Mouse (Mus musculus): ENCODE data around the gene Cd68.

- no peak for TF ChIP-seq POLR2A (IDR thresholded peaks at IDR 0.05; ENCODE audit: borderline replicate concordance, insufficient read depth, low read length)
- peak; percentile 74 for TF ChIP-seq CTCF (IDR thresholded peaks at IDR 0.05; ENCODE audit: borderline replicate concordance, insufficient read depth, low read depth, low read length)
Observed at GRCm38 (mm10) chr11:69656617-69657461, 9.1 kb downstream of the Cd68 start.

Measured in cerebellum, adult 2 months (tissue).